Mouse (Mus musculus) inflammation-experienced regulatory T-cells (primary cell): ENCODE data around the gene Fitm1. TPM values are rescaled to one million over a fixed set of nuclear protein-coding genes. Genes with fewer than 3 reads are reported as not detected.

Source experiments
- polyA plus RNA-seq, 2 experiments: library from polyadenylated mRNA; unstranded; fragments of 100-300 nt; shearing (Covaris generic); gene quantifications; one replicate each; pipeline ENCODE4 v1.2.1; 2017

Gene Fitm1
- polyA plus RNA-seq = not detected

GRCm38 (mm10) chr14:55575302-55575701 is at the start of gene Fitm1:
Gene Fitm1 (plus strand): TSS chr14:55575617.

GRCm38 (mm10) chr14:55540067-55540786 is 35.2 kb upstream of the Fitm1 start, which contains the start of gene Pck2:
Gene Pck2 (plus strand): TSS chr14:55540266.

DNA sequence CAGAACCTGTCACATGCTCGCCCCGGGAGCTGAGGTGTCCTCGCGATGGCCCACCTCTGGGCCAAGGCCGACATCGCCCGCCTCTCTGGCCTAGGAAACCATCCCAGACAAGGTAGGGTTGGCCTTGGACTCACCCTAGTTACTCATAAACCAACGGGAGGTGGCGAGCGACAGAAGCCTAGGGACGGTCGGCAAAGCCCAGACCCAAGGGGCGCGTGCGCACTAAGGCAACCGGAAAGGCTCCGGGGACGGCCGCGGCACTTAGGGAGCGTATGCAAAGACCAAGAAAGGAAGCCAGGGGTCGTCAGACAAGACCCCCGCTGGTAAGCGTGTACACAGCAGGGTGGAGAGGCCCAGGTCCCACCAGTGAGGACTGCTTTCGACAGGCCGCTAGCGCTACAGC is 15.6 kb upstream of the Fitm1 start, which contains the start of gene Dcaf11:
TSS of gene Dcaf11 (plus strand) at position 208 of the 403 bp plus-strand sequence.

GRCm38 (mm10) chr14:55560202-55561073 is 15.0 kb upstream of the Fitm1 start, which contains the start of gene A730061H03Rik:
Gene A730061H03Rik (minus strand): TSS chr14:55560406.

DNA sequence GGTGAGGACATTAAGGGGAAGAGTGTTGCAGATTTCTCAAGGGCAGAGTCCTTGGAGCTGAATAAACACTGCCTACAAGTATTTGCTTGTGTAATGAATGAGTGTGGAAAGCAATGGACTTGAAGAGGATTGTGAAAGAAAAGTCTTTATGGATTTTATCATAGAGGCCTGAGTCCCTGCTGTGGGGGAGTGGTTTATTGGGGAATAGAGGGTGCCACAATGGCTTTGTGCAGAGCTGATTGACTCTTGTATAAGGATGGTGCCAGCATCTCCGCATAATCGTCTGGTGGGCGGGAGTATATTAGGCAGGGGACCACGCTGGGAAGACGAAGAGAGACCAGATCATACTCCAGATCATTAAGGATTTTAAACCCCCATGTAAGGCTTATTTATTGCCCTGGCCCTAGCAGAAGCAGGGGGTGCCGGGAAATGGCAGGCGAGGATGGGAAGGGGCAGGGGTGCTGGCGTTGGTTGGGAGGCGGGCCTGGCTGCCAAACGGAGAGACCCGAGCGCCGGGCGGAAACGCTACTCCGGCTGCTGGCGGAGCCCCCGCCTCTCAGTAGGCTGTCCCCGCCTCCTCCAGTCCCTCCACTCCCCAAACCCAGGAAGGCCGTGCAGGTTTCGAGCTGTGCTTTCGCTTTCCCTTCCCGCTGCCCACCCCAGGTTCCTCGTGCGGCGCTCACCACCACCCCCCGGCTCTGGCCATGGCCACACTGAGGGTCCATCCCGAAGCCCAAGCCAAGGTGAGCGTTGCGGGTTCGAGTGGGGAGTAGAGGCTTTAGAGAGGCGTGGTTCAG is 2.7 kb downstream of the Fitm1 start, which contains the start of gene Psme1:
TSS of gene Psme1 (plus strand) at position 253 of the 797 bp plus-strand sequence.

DNA sequence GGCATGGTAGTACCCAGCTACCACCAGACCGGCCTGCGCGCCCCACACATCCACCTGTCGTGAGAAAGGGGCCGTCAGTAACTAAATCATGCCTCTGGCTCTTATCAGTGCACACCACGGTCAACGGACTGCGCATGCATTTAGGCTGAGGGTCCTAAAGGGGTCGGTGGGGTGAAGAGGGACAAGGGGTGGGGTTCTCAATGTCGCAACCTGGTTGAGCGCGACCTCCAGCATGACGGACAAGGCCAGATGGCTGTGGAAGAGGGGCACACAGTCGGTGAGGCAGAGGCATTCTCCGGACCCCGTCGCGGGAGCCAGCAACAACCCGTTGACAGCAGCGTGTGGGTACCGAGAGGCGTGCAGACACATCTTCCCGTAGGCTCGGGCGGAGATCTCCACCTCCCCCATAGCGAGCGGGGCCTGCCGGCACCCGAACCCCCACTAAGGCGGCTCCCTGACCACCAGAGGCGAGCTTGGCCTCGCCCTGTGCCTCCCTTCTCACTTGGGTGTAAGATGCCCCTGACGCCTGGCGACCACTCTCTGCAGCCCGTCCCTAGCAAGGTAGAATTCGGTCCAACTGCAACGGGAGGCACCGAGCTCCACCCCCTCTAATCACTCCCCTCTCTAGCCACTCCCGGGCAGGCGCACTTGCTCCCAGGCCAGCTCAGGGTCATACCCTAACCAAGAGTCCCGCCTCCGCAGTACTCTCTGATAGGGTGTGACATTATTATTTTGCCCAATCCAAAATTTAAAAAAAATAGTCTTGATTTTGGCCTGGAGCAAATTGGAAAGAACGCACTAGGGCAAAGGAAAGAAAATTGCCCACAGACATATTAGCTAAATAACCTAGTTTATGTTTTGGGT is 9.5 kb downstream of the Fitm1 start, which contains the start of gene Emc9:
TSS of gene Emc9 (minus strand) at position 601 of the 864 bp plus-strand sequence.

DNA sequence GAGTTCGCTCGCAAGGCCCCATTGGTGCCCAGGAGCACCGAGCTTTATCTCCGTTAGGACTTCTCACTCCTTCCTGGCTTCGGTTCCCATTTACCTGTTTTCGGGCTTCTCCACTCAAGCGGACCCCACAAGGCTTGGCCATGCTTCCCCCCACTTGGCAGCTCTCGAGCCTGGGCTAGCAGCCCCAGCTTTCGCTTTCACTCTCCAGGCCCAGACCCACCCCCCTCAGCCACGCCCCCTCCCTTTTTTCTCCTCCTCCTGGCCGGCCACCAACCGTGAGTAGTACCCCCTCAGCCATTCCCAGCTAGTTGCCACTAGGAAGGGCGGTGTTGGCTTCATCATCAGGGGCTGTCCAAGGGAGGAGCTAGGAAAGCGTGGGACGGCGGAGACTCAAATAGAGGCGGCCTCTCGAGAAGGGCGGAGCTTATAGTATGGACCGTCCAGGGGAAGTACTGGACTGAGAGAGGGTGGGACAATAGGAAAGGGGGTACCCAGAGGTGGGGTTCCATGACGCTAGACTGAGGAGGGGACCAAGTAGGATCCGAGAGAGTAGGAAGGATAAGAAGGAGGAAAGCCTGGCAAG is 15.4 kb downstream of the Fitm1 start, which contains the start of gene Psme2:
TSS of gene Psme2 (minus strand) at position 366 of the 583 bp plus-strand sequence.

GRCm38 (mm10) chr14:55591331-55591891 is 16.0 kb downstream of the Fitm1 start, which contains the start of gene Rnf31:
Gene Rnf31 (plus strand): TSS chr14:55591708.

DNA sequence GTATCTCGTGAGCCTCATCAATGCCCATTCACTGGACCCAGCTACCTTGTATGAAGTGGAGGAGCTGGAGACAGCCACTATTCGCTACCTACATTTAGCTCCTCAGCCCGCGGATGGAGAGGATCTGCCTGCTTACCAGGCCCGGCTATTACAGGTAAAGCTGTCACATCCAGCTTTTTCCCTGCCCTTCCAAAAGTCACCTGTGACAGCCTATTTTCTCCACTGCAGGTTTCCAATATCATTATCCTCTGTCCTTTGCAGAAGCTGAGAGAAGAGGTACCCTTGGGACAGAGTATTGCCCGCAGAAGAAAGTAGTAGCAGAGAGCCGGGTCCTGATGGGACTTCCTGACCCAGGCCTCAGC is 27.8 kb downstream of the Fitm1 start, which contains the start of gene Irf9:
TSS of gene Irf9 (plus strand) at position 301 of the 362 bp plus-strand sequence.

DNA sequence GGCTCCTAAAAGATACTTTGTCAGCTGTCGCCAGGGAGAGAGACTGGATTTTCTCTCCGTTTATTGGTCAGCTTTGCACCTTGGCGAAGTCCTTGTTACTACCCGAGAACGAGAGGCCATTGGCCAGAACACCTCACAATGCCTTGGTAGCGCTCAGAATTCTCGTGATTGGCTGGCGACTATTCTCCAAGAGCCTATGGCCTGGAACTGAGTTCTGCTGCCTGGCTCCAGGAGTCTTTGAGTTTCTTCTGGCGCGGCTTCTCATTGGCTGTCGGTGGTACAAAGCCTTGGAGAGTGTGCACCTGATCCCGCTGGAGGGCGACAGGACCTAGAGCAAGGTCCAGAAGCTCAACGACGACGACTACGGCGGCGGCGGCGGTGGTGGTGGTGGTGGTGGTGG is 42.4 kb downstream of the Fitm1 start, which contains the start of gene Rec8:
TSS of gene Rec8 (plus strand) at position 216 of the 400 bp plus-strand sequence.

Other genes starting within 250 kb of the Fitm1 start
- gene Dhrs4, start 96.9 kb upstream of the Fitm1 start, polyA plus RNA-seq = 10 to 100 TPM; 35.9 to 39.8 TPM
- gene Carmil3, start 85.0 kb upstream of the Fitm1 start, polyA plus RNA-seq = 1 to 10 TPM in 1 of 2 experiments, under 1 TPM in 1; 0.57 to 3.5 TPM
- gene Cpne6, start 65.2 kb upstream of the Fitm1 start, polyA plus RNA-seq = 1 to 10 TPM in 1 of 2 experiments, under 1 TPM in 1; 0.18 to 1.1 TPM
- 1 to 10 TPM in 1 of 2 experiments, under 1 TPM in 1; 0.36 to 1.6 TPM for gene Nrl, start 50.6 kb upstream of the Fitm1 start, polyA plus RNA-seq
- 10 to 100 TPM; 21.5 to 51.6 TPM for gene Pck2, start 35.4 kb upstream of the Fitm1 start, polyA plus RNA-seq
- 100 to 1,000 TPM; 141 to 145 TPM for gene Dcaf11, start 15.6 kb upstream of the Fitm1 start, polyA plus RNA-seq
- gene A730061H03Rik, start 15.2 kb upstream of the Fitm1 start, polyA plus RNA-seq = 1 to 10 TPM; 4.4 to 6.9 TPM
- 1,000 to 10,000 TPM; 1,004 to 1,125 TPM for gene Psme1, start 2.5 kb downstream of the Fitm1 start, polyA plus RNA-seq
- gene Emc9, start 9.7 kb downstream of the Fitm1 start, polyA plus RNA-seq = 10 to 100 TPM; 32.7 to 34.1 TPM
- 100 to 1,000 TPM; 686 to 830 TPM for gene Psme2, start 15.5 kb downstream of the Fitm1 start, polyA plus RNA-seq
- 10 to 100 TPM; 61.0 to 75.2 TPM for gene Rnf31, start 16.1 kb downstream of the Fitm1 start, polyA plus RNA-seq
- 100 to 1,000 TPM; 149 to 175 TPM for gene Irf9, start 28.0 kb downstream of the Fitm1 start, polyA plus RNA-seq
- gene Rec8, start 42.4 kb downstream of the Fitm1 start, polyA plus RNA-seq = 10 to 100 TPM in 1 of 2 experiments, 1 to 10 TPM in 1; 2.7 to 16.9 TPM
- 10 to 100 TPM; 50.2 to 65.2 TPM for gene Ipo4, start 60.3 kb downstream of the Fitm1 start, polyA plus RNA-seq
- gene Gm49378, start 62.3 kb downstream of the Fitm1 start, polyA plus RNA-seq = 1 to 10 TPM; 1.4 to 3.0 TPM
- 10 to 100 TPM; 73.1 to 82.7 TPM for gene Tm9sf1, start 68.2 kb downstream of the Fitm1 start, polyA plus RNA-seq
- gene Tssk4, start 74.6 kb downstream of the Fitm1 start, polyA plus RNA-seq = 1 to 10 TPM; 1.4 to 2.1 TPM
- 100 to 1,000 TPM in 1 of 2 experiments, 10 to 100 TPM in 1; 97.3 to 101 TPM for gene Mdp1, start 84.9 kb downstream of the Fitm1 start, polyA plus RNA-seq
- gene Gmpr2, start 96.3 kb downstream of the Fitm1 start, polyA plus RNA-seq = 10 to 100 TPM; 41.6 to 61.3 TPM
- 100 to 1,000 TPM; 358 to 380 TPM for gene Nedd8, start 96.5 kb downstream of the Fitm1 start, polyA plus RNA-seq
- gene Tinf2, start 106.2 kb downstream of the Fitm1 start, polyA plus RNA-seq = 10 to 100 TPM; 57.8 to 66.2 TPM
- gene Tgm1, start 138.3 kb downstream of the Fitm1 start, polyA plus RNA-seq = under 1 TPM; 0.14 to 0.76 TPM
- 10 to 100 TPM; 54.5 to 89.6 TPM for gene Rabggta, start 146.6 kb downstream of the Fitm1 start, polyA plus RNA-seq
- 10 to 100 TPM; 21.9 to 45.9 TPM for gene Dhrs1, start 170.1 kb downstream of the Fitm1 start, polyA plus RNA-seq
- gene Nop9, start 170.1 kb downstream of the Fitm1 start, polyA plus RNA-seq = 10 to 100 TPM; 45.0 to 53.1 TPM
- not detected for gene Cideb, start 182.8 kb downstream of the Fitm1 start, polyA plus RNA-seq
- gene Ltb4r2, start 185.8 kb downstream of the Fitm1 start, polyA plus RNA-seq = 1 to 10 TPM in 1 of 2 experiments, under 1 TPM in 1; 0.35 to 1.1 TPM
- gene Ltb4r1, start 190.3 kb downstream of the Fitm1 start, polyA plus RNA-seq = 10 to 100 TPM in 1 of 2 experiments, 1 to 10 TPM in 1; 1.2 to 10.9 TPM
- under 1 TPM; 0.04 to 0.45 TPM for gene Adcy4, start 208.5 kb downstream of the Fitm1 start, polyA plus RNA-seq
- 10 to 100 TPM; 62.4 to 75.6 TPM for gene Ripk3, start 213.2 kb downstream of the Fitm1 start, polyA plus RNA-seq
- 1 to 10 TPM in 1 of 2 experiments, not detected in 1; 1.6 TPM for gene Nfatc4, start 247.5 kb downstream of the Fitm1 start, polyA plus RNA-seq